Mouse (Mus musculus) heart, postnatal 10 days (tissue): ENCODE measurements at regions not wholly inside any gene's neighbourhood (a gene's known extent, or its start where the extent isn't known, plus 50 kb on each side); places are given as distances from the start of the nearest gene placed in this dataset.
"Not testable (repeated sequence)": the region's sequence is repeated elsewhere in the genome, so short reads cannot be mapped to it uniquely, and the experiment has no call there.

Experiments used
- DNase-seq, 2 experiments: peaks; one replicate each; pipeline ENCODE4 v3.0.0; 2021
- intact Hi-C: fragments of 180-260 bp; cut with DNase I; formaldehyde crosslinking; loops from one replicate; pipeline ENCODE4 v1.15.1; 2025

GRCm38 (mm10) chr12:8070788-8071187 is 93.3 kb downstream of the Apob start:
- intact Hi-C loops: no loop called here
- DNase-seq: peak; percentile 5

GRCm38 (mm10) chr12:8071286-8071685 is 93.8 kb downstream of the Apob start:
- DNase-seq: no peak
- intact Hi-C loops: no loop called here

DNA sequence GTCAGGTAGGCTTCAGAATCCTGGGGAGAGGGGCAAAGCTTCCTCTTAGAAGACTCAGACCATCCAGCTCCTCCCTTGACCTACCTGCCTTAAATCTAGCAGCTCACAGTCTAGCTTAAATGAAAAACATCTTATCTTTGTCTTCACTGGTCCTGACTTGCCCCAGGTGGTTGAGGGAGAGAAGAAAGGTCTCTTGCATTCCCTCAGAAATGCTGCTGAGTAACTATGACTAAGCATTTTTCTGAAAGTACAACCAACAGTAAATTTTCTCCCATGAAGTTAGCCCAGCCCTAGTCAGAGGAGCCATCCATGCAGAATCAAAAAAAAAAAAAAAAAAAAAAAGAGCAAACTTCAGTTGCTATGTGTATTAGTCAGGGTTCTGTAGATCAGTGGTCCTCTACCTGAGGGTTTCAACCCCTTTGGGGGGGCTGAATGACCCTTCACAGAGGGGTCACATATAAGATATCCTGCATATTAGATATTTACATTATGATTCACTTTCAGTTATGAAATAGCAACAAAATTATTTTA is 98.6 kb downstream of the Apob start:
- no peak for DNase-seq
- intact Hi-C loops: no loop called here

GRCm38 (mm10) chr12:8077346-8077745 is 99.9 kb downstream of the Apob start:
- no peak for DNase-seq
- intact Hi-C loops: no loop called here

DNA sequence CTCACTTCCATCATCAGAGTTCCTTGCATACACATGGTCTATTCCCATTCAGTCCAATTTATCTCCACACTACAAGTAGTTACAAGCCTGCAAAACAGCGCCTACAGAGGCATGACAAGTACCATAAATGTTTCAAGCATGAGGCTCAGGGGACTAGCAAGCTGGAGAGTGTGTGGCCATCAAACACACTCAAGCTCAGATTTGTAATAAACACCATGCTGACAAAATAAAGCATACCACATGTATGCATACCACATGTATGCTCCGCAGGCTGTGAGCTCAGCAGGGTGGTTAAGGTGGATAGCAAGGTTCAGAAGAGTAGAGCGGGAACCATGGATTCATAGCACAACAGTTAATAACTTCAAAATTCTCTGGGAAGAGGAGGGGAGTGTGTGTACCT is 100.6 kb downstream of the Apob start:
- intact Hi-C loops: no loop called here
- no peak for DNase-seq

DNA sequence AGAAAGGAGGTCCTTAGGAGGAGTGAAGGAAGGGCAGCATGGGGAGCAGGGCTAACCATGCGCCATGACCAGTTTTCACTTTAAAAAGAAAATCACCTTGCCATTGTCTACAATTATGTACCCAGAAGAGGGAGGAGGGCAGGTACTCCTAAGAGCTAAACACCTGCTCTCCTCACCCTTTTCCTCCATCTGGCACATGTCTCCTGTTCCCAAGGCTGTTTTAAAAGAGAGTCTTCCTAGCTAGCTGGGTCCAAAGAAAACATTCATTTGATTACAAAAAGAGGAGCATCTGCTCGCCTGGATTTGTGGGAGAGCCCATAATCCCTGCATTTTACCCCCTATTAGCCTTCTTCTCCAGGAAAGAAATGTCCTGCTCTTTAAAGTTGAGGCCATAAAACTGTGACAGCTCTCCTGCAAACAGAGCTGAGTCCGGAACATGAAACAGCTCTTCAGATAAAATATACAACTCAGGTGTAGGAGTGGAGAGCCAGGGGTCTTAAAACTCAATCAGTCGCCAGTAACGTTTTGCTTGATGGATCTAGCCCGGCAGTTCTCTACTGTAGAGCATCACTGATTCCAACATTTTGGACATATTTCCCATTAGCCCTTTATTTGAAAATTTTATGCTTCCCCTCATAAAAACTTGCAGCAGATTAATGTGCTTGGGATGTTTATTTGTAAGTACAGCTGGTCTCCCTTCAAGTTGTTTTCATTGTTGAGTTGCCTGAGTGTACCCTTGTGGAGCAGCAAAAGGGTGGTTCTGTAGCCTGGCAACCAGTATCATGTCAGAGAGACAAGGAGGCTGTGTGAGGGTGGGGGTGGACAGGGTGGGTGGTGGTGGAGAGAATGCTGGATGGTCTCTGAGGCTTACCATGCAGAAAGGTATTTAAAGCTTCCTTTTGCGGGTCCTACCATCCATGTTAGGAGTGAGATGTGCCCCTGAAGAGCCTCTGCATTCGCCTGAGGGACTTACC is 105.5 kb downstream of the Apob start:
- intact Hi-C loops: no loop called here

DNA sequence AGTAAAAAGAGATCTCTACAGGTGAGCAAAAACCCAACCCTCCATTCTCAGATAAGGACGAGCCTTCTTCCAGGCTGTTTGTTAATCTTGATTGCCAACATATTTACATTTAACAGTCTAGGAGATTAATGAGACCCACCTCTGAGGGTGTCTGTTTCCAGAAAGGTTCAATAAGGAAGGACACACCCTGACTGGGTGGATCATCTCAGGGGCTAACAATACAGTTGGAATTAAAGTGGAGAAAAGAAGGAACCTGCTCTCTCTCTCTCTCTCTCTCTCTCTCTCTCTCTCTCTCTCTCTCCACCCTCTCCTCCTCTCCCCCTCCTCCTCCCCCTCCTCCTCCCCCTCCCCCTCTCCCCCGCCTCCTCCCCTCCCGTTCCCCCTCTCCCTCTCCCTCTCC is 110.5 kb downstream of the Apob start:
- intact Hi-C loops: no loop called here
- no peak for DNase-seq

More for the DNA sequence above, 105.5 kb downstream of the Apob start:
- no peak for DNase-seq

GRCm38 (mm10) chr12:8089423-8090278 is 112.2 kb downstream of the Apob start:
- DNase-seq: no peak
- intact Hi-C loops: no loop called here

DNA sequence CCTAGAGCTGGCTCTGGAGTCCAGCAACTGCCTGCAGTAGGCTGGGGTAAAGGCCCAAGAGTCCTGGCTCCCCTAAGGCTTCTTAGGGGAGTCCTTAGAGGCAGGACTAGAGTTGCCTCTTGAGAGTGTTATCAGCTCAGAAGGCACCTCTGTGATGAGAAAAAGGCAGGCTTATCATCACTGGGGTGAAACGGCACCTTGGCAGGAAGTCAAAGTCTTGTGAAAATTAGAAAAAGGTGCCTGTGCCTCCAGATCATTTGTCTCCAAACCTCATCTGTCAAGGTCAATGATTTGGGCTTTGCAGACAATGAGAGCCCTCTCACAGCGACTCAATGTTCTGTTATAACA is 112.8 kb downstream of the Apob start:
- no peak for DNase-seq
- intact Hi-C loops: no loop called here

- no peak for DNase-seq
- intact Hi-C loops: no loop called here
Observed at GRCm38 (mm10) chr12:8093437-8093836, 114.5 kb upstream of the Ldah start.

DNA sequence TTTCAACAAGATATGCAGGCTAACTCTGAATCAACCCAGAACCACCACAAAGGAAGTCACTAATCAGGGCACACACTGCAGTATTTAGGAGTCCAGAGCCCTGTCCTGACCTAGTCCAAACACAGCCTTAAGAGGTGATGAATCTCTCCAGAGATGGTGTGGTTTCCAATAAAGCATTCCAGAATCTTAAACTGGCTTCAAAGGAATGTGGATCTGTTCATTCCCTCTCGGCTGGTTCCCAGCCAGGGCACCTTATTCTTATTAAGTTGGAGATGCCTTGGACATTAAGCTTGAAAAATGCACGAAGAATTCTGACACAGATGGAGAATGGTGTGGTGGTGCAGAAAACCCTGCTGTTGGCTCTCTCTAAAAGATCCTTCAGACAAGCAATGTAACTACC is 112.0 kb upstream of the Ldah start:
- intact Hi-C loops: no loop called here
- DNase-seq: no peak

GRCm38 (mm10) chr12:8098395-8098794 is 109.5 kb upstream of the Ldah start:
- intact Hi-C loops: not testable (repeated sequence)
- peak; percentile 9 to 17 for DNase-seq

GRCm38 (mm10) chr12:8099114-8099513 is 108.8 kb upstream of the Ldah start:
- intact Hi-C loops: no loop called here
- DNase-seq: peak; percentile 47 to 58

GRCm38 (mm10) chr12:8099821-8100220 is 108.1 kb upstream of the Ldah start:
- peak; percentile 52 to 69 for DNase-seq
- intact Hi-C loops: no loop called here

- intact Hi-C loops: no loop called here
- no peak for DNase-seq
Observed at GRCm38 (mm10) chr12:8101837-8102236, 106.1 kb upstream of the Ldah start.

DNA sequence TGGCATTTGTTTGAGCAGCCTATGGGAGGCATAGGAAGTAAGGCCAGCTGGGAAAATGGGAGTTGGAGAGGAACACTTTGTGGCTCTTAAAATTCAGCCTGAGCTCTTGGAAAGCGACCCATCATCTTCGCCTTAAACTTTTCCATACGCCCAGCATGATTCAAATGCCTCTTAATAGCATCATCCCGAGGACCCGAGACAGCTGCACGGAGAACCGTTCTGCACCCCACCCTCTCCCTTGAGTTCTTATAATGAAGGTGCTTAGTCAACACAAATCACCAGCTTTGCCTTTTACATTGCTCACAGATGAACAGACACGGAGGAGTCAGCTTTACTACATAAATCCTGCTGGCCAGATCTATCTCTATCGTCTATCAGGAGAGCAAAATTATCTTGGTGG is 104.6 kb upstream of the Ldah start:
- intact Hi-C loops: no loop called here
- no peak for DNase-seq

GRCm38 (mm10) chr12:8107137-8107536 is 100.8 kb upstream of the Ldah start:
- intact Hi-C loops: no loop called here
- DNase-seq: no peak

DNA sequence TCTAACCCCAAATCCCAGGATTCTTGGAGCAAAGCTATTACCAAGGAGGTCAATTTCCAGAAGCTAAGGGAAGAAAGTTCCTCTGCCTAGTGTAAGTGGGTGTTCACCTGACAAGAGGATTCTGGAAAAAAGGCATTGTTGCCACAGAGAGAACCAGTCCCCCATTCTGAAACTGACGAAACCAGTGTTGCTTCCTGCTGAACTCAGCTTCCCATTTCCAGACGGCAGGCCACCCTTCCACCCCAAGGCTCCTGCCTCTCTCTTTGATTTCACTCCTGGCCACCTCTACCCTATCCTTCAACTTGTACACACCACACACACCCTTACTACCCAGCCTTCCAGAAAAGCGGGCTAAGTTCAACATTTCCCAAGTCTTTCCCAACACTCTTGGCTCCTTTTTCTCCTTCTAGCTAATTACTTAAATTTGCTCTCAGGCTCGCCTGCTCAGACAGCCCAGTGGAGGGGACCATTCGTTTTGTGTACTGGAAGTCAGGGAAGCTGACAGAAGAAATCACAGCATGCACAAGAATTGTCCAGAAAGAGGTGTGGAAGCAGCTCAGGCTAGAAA is 98.6 kb upstream of the Ldah start:
- intact Hi-C loops: no loop called here
- DNase-seq: no peak

GRCm38 (mm10) chr12:8109876-8110275 is 98.0 kb upstream of the Ldah start:
- intact Hi-C loops: no loop called here
- DNase-seq: no peak

DNA sequence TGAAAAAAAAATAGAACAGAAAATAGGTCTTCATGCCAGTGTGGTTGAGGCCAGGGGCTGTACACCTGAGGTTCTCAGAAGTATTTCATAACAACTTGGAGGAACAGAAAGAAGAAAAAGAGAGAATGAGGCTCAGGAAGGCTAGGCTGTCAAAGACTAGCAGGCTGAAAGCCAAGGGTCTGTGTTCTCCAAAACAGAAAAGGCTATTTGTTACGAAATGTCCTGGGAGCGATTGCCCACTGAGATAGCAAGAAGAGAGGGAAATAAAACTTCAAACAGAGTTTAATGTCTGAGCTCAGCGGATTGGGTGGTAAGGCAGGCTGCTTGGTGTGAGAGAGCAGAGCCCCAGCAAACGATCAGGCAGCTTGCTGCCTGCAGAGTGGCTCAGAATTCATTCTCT is 97.6 kb upstream of the Ldah start:
- DNase-seq: no peak
- intact Hi-C loops: no loop called here

GRCm38 (mm10) chr12:8111484-8111883 is 96.4 kb upstream of the Ldah start:
- DNase-seq: no peak
- intact Hi-C loops: no loop called here
